Mouse (Mus musculus) embryonic facial prominence, embryonic 13.5 days (tissue): ENCODE data around the gene Dgkd. TPM values are rescaled to one million over a fixed set of nuclear protein-coding genes. Genes with fewer than 3 reads are reported as not detected.

ENCODE experiments used
- ATAC-seq: fragments of 200-750 bp; cut with Nextera tagmentation; 2 replicates; pipeline ENCODE4 v1.8.0; 2017; ENCODE audit warnings: low read depth; ENCODE audit not compliant: insufficient number of reproducible peaks, insufficient read depth, low FRiP score, low TSS enrichment
- H3K27ac ChIP-seq: fragments of 300-500 bp; sonication (generic); 2 replicates; pipeline ENCODE4 v1.5.1; 2015; ENCODE audit warnings: moderate library complexity, mild to moderate bottlenecking, inconsistent platforms
- H3K27me3 ChIP-seq: fragments of 300-500 bp; sonication (generic); 2 replicates; pipeline ENCODE4 v1.6.1; 2015; ENCODE audit warnings: mild to moderate bottlenecking, inconsistent platforms
- H3K36me3 ChIP-seq: fragments of 300-500 bp; sonication (generic); 2 replicates; pipeline ENCODE4 v1.6.1; 2015; ENCODE audit warnings: mild to moderate bottlenecking, inconsistent platforms
- H3K4me1 ChIP-seq: fragments of 300-500 bp; sonication (generic); 2 replicates; pipeline ENCODE4 v1.6.1; 2015; ENCODE audit warnings: inconsistent platforms
- H3K4me2 ChIP-seq: fragments of 300-500 bp; sonication (generic); 2 replicates; pipeline ENCODE4 v1.6.1; 2015; ENCODE audit warnings: moderate library complexity, mild to moderate bottlenecking, inconsistent platforms
- H3K4me3 ChIP-seq: fragments of 300-500 bp; sonication (generic); 2 replicates; pipeline ENCODE4 v1.5.1; 2015; ENCODE audit warnings: mild to moderate bottlenecking, inconsistent platforms
- H3K9ac ChIP-seq: fragments of 300-500 bp; sonication (generic); 2 replicates; pipeline ENCODE4 v1.6.1; 2015; ENCODE audit warnings: mild to moderate bottlenecking, inconsistent platforms
- H3K9me3 ChIP-seq: fragments of 300-500 bp; sonication (generic); 2 replicates; pipeline ENCODE4 v1.6.1; 2016; ENCODE audit warnings: inconsistent platforms
- WGBS: fragments of 180-500 bp; shearing (Covaris S2); methylation state at CpG from one replicate; pipeline ENCODE4 v1.1.7; 2015; ENCODE audit warnings: mixed read lengths; 5-methylcytosine and 5-hydroxymethylcytosine counted together
- polyA plus RNA-seq: library from polyadenylated mRNA; unstranded; fragments of >200 nt; fragmentation: Nextera tagmentation; extraction: Ambion mirVana; gene quantifications from 2 replicates; pipeline ENCODE4 v1.2.1, GENCODE M21; 2015

The Dgkd gene
- polyA plus RNA-seq, 1 experiment from 2014 or later: 28.8 TPM

- Histone ChIP-seq H3K9me3 (no peaks in the 10 kb centered on the region), H3K27ac (no peak overlapping the region), H3K36me3 (no peaks in the 10 kb centered on the region), H3K4me2 (no peak overlapping the region), H3K27me3 (no peaks in the 10 kb centered on the region), H3K9ac (no peak overlapping the region), H3K4me1 (peaks cover 10% of the 10 kb centered on the region; the same call in 1 of the 2 replicates), H3K4me3 (no peak overlapping the region)
- ATAC-seq: no peak
These were observed 18.5 kb downstream of the Dgkd start for GRCm38 (mm10) chr1:87871546-87871945.

GRCm38 (mm10) chr1:87873081-87873480 lies 20.0 kb downstream of the Dgkd start:
- ATAC-seq: no peak
- Histone ChIP-seq H3K4me2 (no peak overlapping the region), H3K27ac (no peak overlapping the region), H3K27me3 (no peaks in the 10 kb centered on the region), H3K4me3 (no peak overlapping the region), H3K36me3 (no peaks in the 10 kb centered on the region), H3K9ac (no peak overlapping the region), H3K9me3 (no peaks in the 10 kb centered on the region), H3K4me1 (peaks cover 24% of the 10 kb centered on the region)

GRCm38 (mm10) chr1:87876065-87876464 lies 23.0 kb downstream of the Dgkd start:
- no peak overlapping the region for H3K9ac ChIP-seq
- WGBS: 95% methylated on average over 1 of the region's 1 CpGs
- no peaks in the 10 kb centered on the region for H3K36me3 ChIP-seq
- no peaks in the 10 kb centered on the region for H3K9me3 ChIP-seq
- H3K27me3 ChIP-seq: no peaks in the 10 kb centered on the region
- H3K27ac ChIP-seq: no peak overlapping the region
- no peak overlapping the region for H3K4me3 ChIP-seq
- ATAC-seq: no peak
- no peak overlapping the region for H3K4me2 ChIP-seq
- H3K4me1 ChIP-seq: peaks cover 38% of the 10 kb centered on the region

DNA sequence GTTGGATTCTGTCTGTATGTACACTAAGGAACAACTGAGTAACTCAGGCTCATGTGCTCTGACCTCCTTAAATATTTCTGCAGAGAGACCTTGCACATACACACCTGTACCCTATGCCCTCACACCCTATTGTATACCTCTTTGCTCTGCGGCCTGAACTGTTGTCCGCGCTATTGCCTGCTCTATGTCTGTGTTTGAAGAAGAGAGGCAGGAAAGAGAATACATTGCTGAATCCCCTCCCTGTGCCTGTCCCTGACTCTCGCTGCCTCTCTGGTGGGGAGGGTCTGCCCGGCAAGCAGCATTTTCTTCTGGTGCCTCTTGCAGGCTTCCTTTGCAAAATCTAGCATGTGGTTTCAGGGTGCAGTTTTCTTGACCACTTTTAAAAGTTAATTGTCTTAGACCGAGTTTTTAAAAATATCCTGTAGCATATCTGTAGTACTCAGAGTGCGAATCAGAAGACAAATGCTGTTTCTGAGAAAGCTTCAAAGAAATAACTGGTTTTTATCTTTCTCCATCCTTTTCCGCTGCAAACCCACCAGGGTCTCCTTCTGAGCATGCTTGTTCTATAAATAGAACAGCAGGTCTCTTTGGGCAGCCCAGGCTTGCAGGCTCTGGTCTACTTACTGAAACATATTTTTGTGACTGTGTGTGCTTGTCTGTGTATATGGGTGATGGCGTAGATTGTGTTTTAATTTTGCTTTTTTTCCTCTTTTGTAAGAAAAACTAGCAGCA lies 24.6 kb downstream of the Dgkd start:
- Histone ChIP-seq H3K27ac (peak overlapping the region; percentile 73), H3K9ac (no peak overlapping the region), H3K4me2 (no peak overlapping the region), H3K9me3 (no peaks in the 10 kb centered on the region), H3K4me3 (no peak overlapping the region), H3K36me3 (peaks cover 7% of the 10 kb centered on the region), H3K27me3 (no peaks in the 10 kb centered on the region), H3K4me1 (peaks cover 45% of the 10 kb centered on the region)
- WGBS: 64% methylated on average over 9 of the region's 9 CpGs
- no peak for ATAC-seq

DNA sequence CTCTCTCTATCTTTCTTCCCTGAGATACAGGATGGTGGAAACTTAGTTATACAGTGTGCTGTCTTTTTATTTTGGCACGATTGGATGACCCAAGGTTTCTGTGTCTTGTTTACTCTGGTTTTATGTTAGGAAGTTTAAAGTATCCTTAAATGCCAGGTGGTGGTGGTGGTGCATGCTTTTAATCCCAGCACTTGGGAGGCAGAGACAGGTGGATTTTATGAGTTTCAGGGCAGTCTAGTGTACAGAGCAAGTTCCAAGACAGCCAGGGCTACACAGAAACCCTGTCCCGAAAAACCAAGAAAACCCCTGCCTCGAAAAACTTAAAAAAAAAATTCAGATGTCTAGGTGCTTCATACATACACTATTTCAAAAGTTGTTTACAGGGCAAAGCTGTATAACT lies 25.9 kb downstream of the Dgkd start:
- Histone ChIP-seq H3K4me1 (peaks cover 45% of the 10 kb centered on the region), H3K4me2 (no peak overlapping the region), H3K36me3 (peaks cover 16% of the 10 kb centered on the region), H3K9me3 (no peaks in the 10 kb centered on the region), H3K27me3 (no peaks in the 10 kb centered on the region), H3K9ac (no peak overlapping the region), H3K4me3 (no peak overlapping the region), H3K27ac (no peak overlapping the region)
- 88% methylated on average over 3 of the region's 3 CpGs for WGBS
- ATAC-seq: no peak

DNA sequence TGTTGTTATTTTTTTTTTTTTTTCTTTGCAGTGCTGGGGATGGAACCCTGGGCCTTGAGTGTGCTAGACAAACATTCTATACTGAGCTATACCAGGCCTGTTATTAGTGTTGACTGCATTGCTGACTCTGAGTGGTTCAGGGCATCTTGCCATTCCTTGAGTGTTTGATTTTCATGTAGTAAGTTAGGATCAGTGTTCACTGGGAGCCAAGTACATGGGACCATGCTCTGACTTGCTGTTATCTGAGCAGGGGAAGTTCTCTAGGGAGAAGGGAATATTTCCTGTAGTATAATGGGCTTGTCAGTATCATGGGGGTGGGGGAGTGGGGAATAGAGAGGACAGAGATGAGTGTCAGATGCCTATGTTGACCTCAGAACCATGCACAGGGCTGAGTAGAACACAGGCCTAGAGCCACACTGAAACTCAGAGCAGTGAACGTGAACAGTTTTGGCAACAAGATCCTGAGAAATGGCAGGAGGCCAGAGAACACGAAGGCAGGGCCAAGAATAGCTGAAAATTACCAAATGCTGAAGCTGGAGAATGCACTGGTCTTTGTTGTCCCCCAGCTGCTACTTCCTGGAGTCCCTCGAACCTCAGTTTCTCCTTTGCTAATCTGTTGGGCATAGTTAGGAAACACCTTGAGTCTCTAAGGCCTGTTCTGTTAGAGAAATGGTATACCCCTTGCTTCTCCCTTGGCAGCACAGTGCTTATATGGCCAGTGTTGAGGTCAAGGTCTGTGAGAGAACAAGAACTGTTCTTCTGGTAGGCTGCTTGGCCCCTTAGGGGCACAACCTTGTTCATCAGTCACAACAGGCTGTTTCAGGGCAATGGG lies 26.6 kb downstream of the Dgkd start:
- no peaks in the 10 kb centered on the region for H3K27me3 ChIP-seq
- H3K27ac ChIP-seq: peak overlapping the region; percentile 68
- no peak overlapping the region for H3K4me3 ChIP-seq
- no peak overlapping the region for H3K4me2 ChIP-seq
- no peak overlapping the region for H3K9ac ChIP-seq
- no peaks in the 10 kb centered on the region for H3K9me3 ChIP-seq
- 37% methylated on average over 3 of the region's 3 CpGs for WGBS
- peaks cover 22% of the 10 kb centered on the region for H3K36me3 ChIP-seq
- peaks cover 45% of the 10 kb centered on the region for H3K4me1 ChIP-seq
- ATAC-seq: no peak

DNA sequence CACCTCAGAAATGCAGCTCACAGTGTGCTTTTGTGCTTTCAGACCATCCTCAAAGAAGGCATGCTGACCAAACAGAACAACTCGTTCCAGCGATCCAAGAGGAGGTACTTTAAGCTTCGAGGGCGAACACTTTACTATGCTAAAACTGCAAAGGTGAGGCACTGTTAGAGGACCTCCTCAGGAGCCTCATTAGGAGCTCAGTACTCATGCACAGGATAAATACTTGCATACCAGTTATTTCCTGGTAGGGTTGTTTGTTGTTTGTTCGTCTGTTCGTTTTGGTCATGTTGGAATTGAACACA lies 27.2 kb downstream of the Dgkd start:
- peak overlapping the region; percentile 68 for H3K27ac ChIP-seq
- no peak for ATAC-seq
- no peak overlapping the region for H3K4me3 ChIP-seq
- no peak overlapping the region for H3K4me2 ChIP-seq
- H3K27me3 ChIP-seq: no peaks in the 10 kb centered on the region
- 88% methylated on average over 6 of the region's 6 CpGs for WGBS
- no peak overlapping the region for H3K9ac ChIP-seq
- H3K36me3 ChIP-seq: peaks cover 28% of the 10 kb centered on the region
- peaks cover 45% of the 10 kb centered on the region for H3K4me1 ChIP-seq
- no peaks in the 10 kb centered on the region for H3K9me3 ChIP-seq

DNA sequence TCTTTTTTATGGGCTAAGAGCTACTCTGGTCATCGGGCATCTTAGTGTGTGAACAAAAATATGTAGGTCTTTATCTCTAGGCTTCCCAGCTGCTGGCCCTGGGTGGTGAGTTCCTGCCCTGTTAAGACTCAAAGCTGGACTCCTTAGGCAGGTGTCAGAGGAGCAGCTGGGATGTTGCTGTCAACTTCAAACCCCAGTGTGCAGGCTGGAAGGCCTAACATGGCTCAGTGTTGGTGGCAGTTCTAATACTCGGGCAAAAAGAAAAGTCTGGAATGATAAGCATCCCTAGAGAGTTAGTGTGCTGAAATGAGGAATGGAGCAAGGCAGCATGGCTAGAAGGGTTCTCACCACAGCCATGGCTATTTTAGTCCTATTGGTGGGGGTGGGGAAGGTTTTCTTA lies 27.8 kb downstream of the Dgkd start:
- no peak for ATAC-seq
- Histone ChIP-seq H3K4me1 (peaks cover 45% of the 10 kb centered on the region), H3K27me3 (no peaks in the 10 kb centered on the region), H3K4me2 (no peak overlapping the region), H3K9me3 (no peaks in the 10 kb centered on the region), H3K9ac (no peak overlapping the region), H3K27ac (peak overlapping the region; percentile 44; the same call in 1 of the 2 replicates), H3K36me3 (peaks cover 32% of the 10 kb centered on the region), H3K4me3 (no peak overlapping the region)
- 76% methylated on average over 2 of the region's 2 CpGs for WGBS

DNA sequence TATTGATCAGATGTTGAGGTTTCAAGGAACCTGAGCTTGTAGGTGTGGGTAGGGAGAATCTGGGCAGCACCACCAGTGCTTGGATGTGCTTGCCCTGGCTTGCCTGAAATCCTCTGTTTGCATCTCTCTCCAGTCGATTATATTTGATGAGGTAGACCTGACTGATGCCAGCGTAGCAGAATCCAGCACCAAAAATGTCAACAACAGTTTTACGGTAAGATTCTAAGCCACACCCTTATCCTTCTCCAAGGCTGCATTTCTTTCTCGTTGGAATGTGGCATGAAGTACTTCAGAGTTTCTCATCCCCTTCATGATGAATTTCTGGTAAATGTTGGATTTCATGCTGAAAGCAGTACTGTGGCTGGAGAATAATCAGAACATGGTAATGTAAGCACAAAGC lies 28.6 kb downstream of the Dgkd start:
- H3K27me3 ChIP-seq: no peaks in the 10 kb centered on the region
- H3K4me3 ChIP-seq: no peak overlapping the region
- peak overlapping the region; percentile 44 for H3K27ac ChIP-seq
- peaks cover 44% of the 10 kb centered on the region for H3K4me1 ChIP-seq
- H3K36me3 ChIP-seq: peaks cover 32% of the 10 kb centered on the region
- no peaks in the 10 kb centered on the region for H3K9me3 ChIP-seq
- H3K4me2 ChIP-seq: no peak overlapping the region
- 48% methylated on average over 4 of the region's 4 CpGs for WGBS
- ATAC-seq: no peak
- no peak overlapping the region for H3K9ac ChIP-seq

DNA sequence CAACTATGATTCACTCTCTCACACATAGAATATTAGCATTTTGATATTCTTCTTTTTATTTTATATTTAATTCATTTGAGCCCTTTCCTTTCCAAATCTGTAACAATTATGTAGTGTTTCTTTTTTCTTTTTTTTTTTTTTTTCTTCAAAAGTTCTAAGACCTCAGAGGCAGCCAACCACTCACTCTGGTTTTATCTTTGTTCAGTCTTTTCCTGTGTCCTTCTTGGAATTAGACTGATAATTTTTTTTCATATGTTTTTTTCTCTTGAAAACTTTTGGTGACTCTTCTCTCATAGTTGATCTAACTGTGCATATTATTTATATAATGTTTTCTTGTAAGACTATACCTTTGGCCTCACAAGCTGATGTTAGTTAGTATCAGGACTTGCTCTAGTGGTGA lies 29.5 kb downstream of the Dgkd start:
- Histone ChIP-seq H3K4me2 (no peak overlapping the region), H3K27ac (no peak overlapping the region), H3K4me3 (no peak overlapping the region), H3K9ac (no peak overlapping the region), H3K9me3 (no peaks in the 10 kb centered on the region), H3K36me3 (peaks cover 32% of the 10 kb centered on the region), H3K4me1 (peaks cover 36% of the 10 kb centered on the region), H3K27me3 (no peaks in the 10 kb centered on the region)
- no peak for ATAC-seq

GRCm38 (mm10) chr1:87890960-87891359 lies 37.9 kb downstream of the Dgkd start:
- Histone ChIP-seq H3K9ac (no peak overlapping the region), H3K36me3 (no peaks in the 10 kb centered on the region; the same call in 1 of the 2 replicates), H3K4me3 (no peak overlapping the region), H3K9me3 (no peaks in the 10 kb centered on the region), H3K4me1 (0 out of 2 replicates have a peak, but pooled peaks cover 4% of the 10 kb centered on the region), H3K27ac (no peak overlapping the region), H3K27me3 (no peaks in the 10 kb centered on the region), H3K4me2 (no peak overlapping the region)
- 63% methylated on average over 1 of the region's 1 CpGs for WGBS
- ATAC-seq: no peak

- no peak overlapping the region for H3K4me3 ChIP-seq
- no peaks in the 10 kb centered on the region for H3K9me3 ChIP-seq
- H3K27ac ChIP-seq: no peak overlapping the region
- no peak overlapping the region for H3K4me2 ChIP-seq
- WGBS: 87% methylated on average over 4 of the region's 4 CpGs
- 0 out of 2 replicates have a peak, but pooled peaks cover 4% of the 10 kb centered on the region for H3K4me1 ChIP-seq
- H3K36me3 ChIP-seq: no peaks in the 10 kb centered on the region; the same call in 1 of the 2 replicates
- H3K9ac ChIP-seq: no peak overlapping the region
- ATAC-seq: no peak
- H3K27me3 ChIP-seq: no peaks in the 10 kb centered on the region
These were observed 38.5 kb downstream of the Dgkd start for GRCm38 (mm10) chr1:87891634-87892033.
